Mouse (Mus musculus): ENCODE measurements around the gene Gcfc2. TPM values are rescaled to one million over a fixed set of nuclear protein-coding genes. Genes with fewer than 3 reads are reported as not detected.
A peak's percentile ranks its signal among the peaks of the same experiment; 100 is the strongest.

Gene Gcfc2
- polyA plus RNA-seq (2012; rRNA removed): 0.72 and 1.0 TPM in 2 replicates

DNA sequence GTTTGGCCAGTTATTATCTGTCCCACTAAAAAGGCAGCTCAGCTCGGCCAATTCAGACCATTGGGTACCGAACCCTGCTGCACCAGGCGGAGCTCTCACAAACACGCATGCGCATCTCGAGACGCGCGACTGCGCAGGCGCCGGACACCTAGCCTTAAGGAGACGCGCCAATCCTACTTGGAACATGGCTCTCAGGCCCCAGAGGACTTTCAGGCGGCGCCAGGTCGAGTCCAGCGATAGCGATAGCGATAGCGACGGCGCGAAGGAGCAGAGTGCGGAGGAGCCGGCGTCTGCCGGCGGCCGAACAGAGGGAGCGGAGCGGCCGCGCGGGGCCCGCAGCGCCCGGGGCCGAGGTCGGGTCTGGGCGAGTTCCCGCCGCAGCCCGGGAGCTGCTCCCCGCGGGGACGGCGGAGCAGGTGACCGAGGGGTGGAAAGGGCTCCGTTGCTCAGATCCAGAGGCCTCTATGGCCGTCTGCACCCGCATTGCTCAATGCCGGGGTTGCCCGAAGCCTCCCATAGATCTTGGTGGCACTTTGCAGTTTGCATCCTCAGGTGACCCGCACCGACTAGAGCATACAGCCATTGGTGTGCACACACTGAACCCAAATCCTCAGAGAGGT lies at the start of gene Gcfc2:
TSS of gene Gcfc2 (plus strand) at position 147 of the 620 bp plus-strand sequence.
- peaks cover 5% of the 10 kb centered on the region; the same call in 1 of the 2 replicates for H3K36me3 ChIP-seq (ENCODE audit: control insufficient read depth, insufficient read depth, low read length)
- TF ChIP-seq POLR2A (IDR thresholded peaks at IDR 0.05; ENCODE audit: low read depth, low read length): peak; percentile 70
- no peak for TF ChIP-seq CTCF (IDR thresholded peaks at IDR 0.05; ENCODE audit: extremely low read depth, insufficient read length, insufficient replicate concordance, low read depth, low read length)
- peak within 1 kb of the TSS; percentile 98 for H3K4me3 ChIP-seq (ENCODE audit: low read depth, low read length)
- under 1% methylated on average over 56 of the region's 56 CpGs for WGBS
- 0 out of 2 replicates have a peak, but pooled peaks cover 2% of the 10 kb centered on the region for H3K4me1 ChIP-seq (ENCODE audit: control insufficient read depth, insufficient read depth, insufficient read length, low read length)
- H3K27ac ChIP-seq (ENCODE audit: insufficient read depth, low read depth, low read length): peak within 1 kb of the TSS; percentile 37; the same call in 1 of the 2 replicates
- H3K27me3 ChIP-seq (ENCODE audit: control insufficient read depth, insufficient read depth, low read length): no peaks in the 10 kb centered on the region

DNA sequence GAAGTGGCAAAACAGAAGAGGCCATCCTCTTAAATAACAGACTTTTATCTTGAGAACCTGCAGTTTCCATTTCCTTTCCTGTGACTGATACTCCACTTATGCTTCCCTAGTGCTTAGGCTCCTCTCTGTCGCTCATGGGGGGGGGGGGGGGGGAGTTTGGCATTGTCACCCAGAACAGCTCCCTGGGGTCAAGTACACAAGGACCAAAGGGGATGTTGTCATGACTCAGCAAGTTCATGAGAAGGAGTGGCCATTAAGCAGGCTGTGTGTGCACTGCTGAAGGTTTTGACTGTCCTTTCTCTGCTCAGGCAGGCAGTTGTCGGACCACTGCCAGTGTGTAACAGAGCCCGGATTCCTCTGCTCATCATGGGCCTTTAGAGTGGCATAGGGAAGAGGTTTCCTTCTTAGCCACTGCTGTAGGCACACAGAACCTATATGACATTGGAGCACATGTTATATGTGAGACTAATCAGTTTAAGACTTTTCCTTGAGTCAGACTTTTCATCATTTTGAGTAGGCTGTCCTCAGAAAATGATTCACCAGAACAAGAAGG lies 27.7 kb upstream of the Gcfc2 start:
- Histone ChIP-seq H3K36me3 (ENCODE audit: control insufficient read depth, insufficient read depth, low read length) (no peaks in the 10 kb centered on the region), H3K27ac (ENCODE audit: insufficient read depth, low read depth, low read length) (no peak overlapping the region), H3K4me1 (ENCODE audit: control insufficient read depth, insufficient read depth, insufficient read length, low read length) (no peaks in the 10 kb centered on the region), H3K27me3 (ENCODE audit: control insufficient read depth, insufficient read depth, low read length) (no peaks in the 10 kb centered on the region), H3K4me3 (ENCODE audit: low read depth, low read length) (no peak overlapping the region)
- no peak for TF ChIP-seq CTCF (IDR thresholded peaks at IDR 0.05; ENCODE audit: extremely low read depth, insufficient read length, insufficient replicate concordance, low read depth, low read length)
- TF ChIP-seq POLR2A (IDR thresholded peaks at IDR 0.05; ENCODE audit: low read depth, low read length): no peak
- 60% methylated on average over 3 of the region's 3 CpGs for WGBS

DNA sequence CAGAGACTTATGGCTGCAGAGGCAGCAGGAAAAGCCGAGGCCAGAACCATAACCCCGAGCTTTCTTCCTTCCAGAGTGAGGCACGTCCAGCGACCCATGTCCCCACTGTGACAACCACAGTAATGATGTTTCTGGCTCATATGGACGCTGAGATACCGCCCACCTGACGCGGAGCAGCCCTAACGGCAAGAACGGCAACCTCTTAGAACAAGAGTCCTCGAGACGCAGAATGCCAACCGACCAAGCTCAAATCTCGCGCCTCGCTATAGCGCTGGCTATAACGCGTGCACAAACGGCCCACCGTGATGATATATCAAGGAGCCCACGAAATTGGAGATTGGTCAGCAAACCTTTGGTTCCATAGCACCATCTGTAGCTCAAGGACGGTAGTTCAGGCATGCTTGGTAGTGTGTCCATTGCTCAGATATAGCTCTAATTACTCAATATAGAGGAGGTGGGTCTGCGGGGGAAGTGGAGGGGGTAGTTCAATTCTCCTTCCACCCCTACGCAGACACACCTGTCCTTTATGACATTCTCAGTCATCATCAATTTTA lies 13.1 kb upstream of the Gcfc2 start:
- WGBS: 84% methylated on average over 25 of the region's 25 CpGs
- Histone ChIP-seq H3K36me3 (ENCODE audit: control insufficient read depth, insufficient read depth, low read length) (no peaks in the 10 kb centered on the region), H3K4me3 (ENCODE audit: low read depth, low read length) (no peak overlapping the region), H3K27me3 (ENCODE audit: control insufficient read depth, insufficient read depth, low read length) (no peaks in the 10 kb centered on the region), H3K4me1 (ENCODE audit: control insufficient read depth, insufficient read depth, insufficient read length, low read length) (no peaks in the 10 kb centered on the region), H3K27ac (ENCODE audit: insufficient read depth, low read depth, low read length) (no peak overlapping the region)
- TF ChIP-seq POLR2A (IDR thresholded peaks at IDR 0.05; ENCODE audit: low read depth, low read length): no peak
- no peak for TF ChIP-seq CTCF (IDR thresholded peaks at IDR 0.05; ENCODE audit: extremely low read depth, insufficient read length, insufficient replicate concordance, low read depth, low read length)

DNA sequence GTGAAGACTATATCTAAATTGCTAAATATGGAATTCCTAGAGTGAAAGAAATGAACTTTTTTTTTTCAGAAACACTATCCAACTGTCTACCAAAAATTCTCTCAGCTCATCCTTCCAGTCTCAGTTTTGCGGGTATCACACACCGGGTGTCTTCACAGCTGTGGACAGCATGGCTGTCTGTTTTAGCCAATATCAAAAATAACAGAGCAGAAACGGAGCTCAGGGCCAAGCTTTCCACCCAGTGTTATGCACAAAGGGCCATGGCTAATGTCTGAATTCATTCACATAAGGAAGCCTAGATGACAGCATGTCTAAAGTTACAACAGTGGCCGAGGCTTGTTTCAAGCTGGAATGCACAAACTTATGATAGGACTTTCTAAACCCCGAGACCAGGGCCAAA lies 12.2 kb upstream of the Gcfc2 start:
- no peaks in the 10 kb centered on the region for H3K36me3 ChIP-seq (ENCODE audit: control insufficient read depth, insufficient read depth, low read length)
- TF ChIP-seq CTCF (IDR thresholded peaks at IDR 0.05; ENCODE audit: extremely low read depth, insufficient read length, insufficient replicate concordance, low read depth, low read length) (no peak), POLR2A (IDR thresholded peaks at IDR 0.05; ENCODE audit: low read depth, low read length) (no peak)
- H3K27me3 ChIP-seq (ENCODE audit: control insufficient read depth, insufficient read depth, low read length): no peaks in the 10 kb centered on the region
- H3K4me3 ChIP-seq (ENCODE audit: low read depth, low read length): no peak overlapping the region
- 84% methylated on average over 5 of the region's 5 CpGs for WGBS
- no peaks in the 10 kb centered on the region for H3K4me1 ChIP-seq (ENCODE audit: control insufficient read depth, insufficient read depth, insufficient read length, low read length)
- H3K27ac ChIP-seq (ENCODE audit: insufficient read depth, low read depth, low read length): no peak overlapping the region

DNA sequence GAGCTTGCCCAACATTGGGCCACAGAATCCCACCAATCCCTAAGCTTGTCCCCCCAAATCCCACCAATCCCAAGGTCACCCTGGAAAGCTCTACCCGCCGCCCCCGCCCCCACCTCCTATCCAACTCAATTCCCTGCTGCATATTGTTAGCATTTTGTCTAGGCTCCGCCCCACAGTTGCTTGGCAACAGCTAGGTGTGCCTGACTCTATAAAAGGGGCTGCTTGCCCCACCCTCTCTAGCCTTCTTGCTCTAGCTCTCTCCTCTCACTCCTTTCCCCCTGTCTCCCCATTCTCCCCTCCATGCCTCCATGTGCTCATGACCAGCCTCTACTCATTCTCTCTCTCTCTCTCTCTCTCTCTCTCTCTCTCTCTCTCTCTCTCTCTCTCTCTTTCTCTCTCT lies 11.8 kb upstream of the Gcfc2 start:
- WGBS: 67% methylated on average over 4 of the region's 4 CpGs
- no peaks in the 10 kb centered on the region for H3K36me3 ChIP-seq (ENCODE audit: control insufficient read depth, insufficient read depth, low read length)
- H3K27ac ChIP-seq (ENCODE audit: insufficient read depth, low read depth, low read length): no peak overlapping the region
- H3K27me3 ChIP-seq (ENCODE audit: control insufficient read depth, insufficient read depth, low read length): no peaks in the 10 kb centered on the region
- no peak for TF ChIP-seq CTCF (IDR thresholded peaks at IDR 0.05; ENCODE audit: extremely low read depth, insufficient read length, insufficient replicate concordance, low read depth, low read length)
- no peak for TF ChIP-seq POLR2A (IDR thresholded peaks at IDR 0.05; ENCODE audit: low read depth, low read length)
- no peaks in the 10 kb centered on the region for H3K4me1 ChIP-seq (ENCODE audit: control insufficient read depth, insufficient read depth, insufficient read length, low read length)
- H3K4me3 ChIP-seq (ENCODE audit: low read depth, low read length): no peak overlapping the region

DNA sequence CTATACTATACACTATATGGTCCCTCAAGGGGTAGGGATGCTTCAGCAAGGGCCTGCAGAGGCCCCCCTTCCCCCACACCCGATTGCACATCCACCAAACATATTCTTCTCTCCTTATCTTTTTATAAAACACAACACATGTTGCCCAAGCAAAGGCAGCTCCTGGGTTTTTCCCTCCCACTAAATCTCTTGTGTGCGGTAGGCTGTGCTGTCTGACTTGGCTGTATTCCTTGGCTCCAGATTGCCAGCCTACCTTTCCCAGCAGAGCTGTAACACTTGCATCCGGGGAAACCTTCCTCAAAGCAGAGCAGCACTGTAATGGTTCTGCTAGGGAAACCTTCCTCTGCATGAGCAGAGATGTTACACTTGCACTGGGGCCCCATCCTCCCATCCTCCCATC lies 11.3 kb upstream of the Gcfc2 start:
- Histone ChIP-seq H3K4me3 (ENCODE audit: low read depth, low read length) (no peak overlapping the region), H3K4me1 (ENCODE audit: control insufficient read depth, insufficient read depth, insufficient read length, low read length) (no peaks in the 10 kb centered on the region), H3K27me3 (ENCODE audit: control insufficient read depth, insufficient read depth, low read length) (no peaks in the 10 kb centered on the region), H3K27ac (ENCODE audit: insufficient read depth, low read depth, low read length) (no peak overlapping the region), H3K36me3 (ENCODE audit: control insufficient read depth, insufficient read depth, low read length) (no peaks in the 10 kb centered on the region)
- TF ChIP-seq POLR2A (IDR thresholded peaks at IDR 0.05; ENCODE audit: low read depth, low read length) (no peak), CTCF (IDR thresholded peaks at IDR 0.05; ENCODE audit: extremely low read depth, insufficient read length, insufficient replicate concordance, low read depth, low read length) (no peak)
- 59% methylated on average over 3 of the region's 3 CpGs for whole genome bisulfite sequencing

DNA sequence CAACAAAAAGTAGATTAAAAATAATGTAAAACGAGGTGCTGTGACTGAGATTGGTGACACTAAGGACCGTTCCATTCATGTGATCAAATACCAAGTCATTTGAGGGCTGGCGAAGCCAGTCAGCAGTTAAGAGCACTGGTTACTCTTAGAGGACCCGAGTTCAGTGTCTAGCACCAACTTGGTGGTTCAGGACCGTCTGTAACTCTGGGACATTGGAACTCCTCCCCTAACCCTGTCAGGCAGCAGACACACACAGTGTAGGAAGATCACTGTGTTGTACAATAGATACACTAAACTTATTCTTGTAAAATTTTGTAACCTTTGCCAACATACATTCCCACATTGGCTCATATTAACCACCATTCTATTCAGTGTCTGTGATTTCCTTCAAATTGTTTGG lies 835 bp downstream of the Gcfc2 start:
- Histone ChIP-seq H3K36me3 (ENCODE audit: control insufficient read depth, insufficient read depth, low read length) (peaks cover 5% of the 10 kb centered on the region; the same call in 1 of the 2 replicates), H3K27me3 (ENCODE audit: control insufficient read depth, insufficient read depth, low read length) (no peaks in the 10 kb centered on the region), H3K4me1 (ENCODE audit: control insufficient read depth, insufficient read depth, insufficient read length, low read length) (0 out of 2 replicates have a peak, but pooled peaks cover 2% of the 10 kb centered on the region), H3K27ac (ENCODE audit: insufficient read depth, low read depth, low read length) (no peak overlapping the region), H3K4me3 (ENCODE audit: low read depth, low read length) (peak overlapping the region; percentile 15; the same call in 1 of the 2 replicates)
- WGBS: 5% methylated on average over 5 of the region's 5 CpGs
- TF ChIP-seq POLR2A (IDR thresholded peaks at IDR 0.05; ENCODE audit: low read depth, low read length) (no peak), CTCF (IDR thresholded peaks at IDR 0.05; ENCODE audit: extremely low read depth, insufficient read length, insufficient replicate concordance, low read depth, low read length) (no peak)
